Mouse (Mus musculus) embryonic facial prominence, embryonic 15.5 days (tissue): Measurements from ENCODE around the gene Gm10057. TPM values are rescaled to one million over a fixed set of nuclear protein-coding genes. Genes with fewer than 3 reads are reported as not detected.
"Not testable (repeated sequence)": the region's sequence is repeated elsewhere in the genome, so short reads cannot be mapped to it uniquely, and the experiment has no call there.

ENCODE experiments used
- ATAC-seq: fragments of 200-750 bp; cut with Nextera tagmentation; 2 replicates; pipeline ENCODE4 v1.8.0; 2017; ENCODE audit warnings: low read depth, moderate TSS enrichment; ENCODE audit not compliant: insufficient number of reproducible peaks, low FRiP score, low TSS enrichment
- H3K27ac ChIP-seq: fragments of 300-500 bp; sonication (generic); replicated peaks from 2 replicates; pipeline ENCODE4 v1.5.1; 2015; ENCODE audit warnings: mild to moderate bottlenecking, inconsistent platforms
- H3K27me3 ChIP-seq: fragments of 300-500 bp; sonication (generic); 2 replicates; pipeline ENCODE4 v1.6.1; 2015; ENCODE audit warnings: inconsistent platforms
- H3K36me3 ChIP-seq: fragments of 300-500 bp; sonication (generic); 2 replicates; pipeline ENCODE4 v1.6.1; 2015; ENCODE audit warnings: mild to moderate bottlenecking, inconsistent platforms
- H3K4me1 ChIP-seq: fragments of 300-500 bp; sonication (generic); 2 replicates; pipeline ENCODE4 v1.6.1; 2015; ENCODE audit warnings: inconsistent platforms
- H3K4me2 ChIP-seq: fragments of 300-500 bp; sonication (generic); replicated peaks from 2 replicates; pipeline ENCODE4 v1.6.1; 2015; ENCODE audit warnings: mild to moderate bottlenecking, inconsistent platforms
- H3K4me3 ChIP-seq: fragments of 300-500 bp; sonication (generic); replicated peaks from 2 replicates; pipeline ENCODE4 v1.5.1; 2015; ENCODE audit warnings: mild to moderate bottlenecking, inconsistent platforms
- H3K9ac ChIP-seq: fragments of 300-500 bp; sonication (generic); 2 replicates; pipeline ENCODE4 v1.6.1; 2015; ENCODE audit warnings: inconsistent platforms
- H3K9me3 ChIP-seq: fragments of 300-500 bp; sonication (generic); replicated peaks from 2 replicates; pipeline ENCODE4 v1.6.1; 2016; ENCODE audit warnings: inconsistent platforms
- polyA plus RNA-seq: library from polyadenylated mRNA; unstranded; fragments of >200 nt; fragmentation: Nextera tagmentation; extraction: Ambion mirVana; gene quantifications from 2 replicates; pipeline ENCODE4 v1.2.1, GENCODE M21; 2015

The Gm10057 gene
- not detected in 2 replicates for polyA plus RNA-seq

GRCm38 (mm10) chrX:154054939-154055338 lies at the start of gene Gm10057:
TSS of gene Gm10057 (minus strand) at chrX:154055039.
- H3K36me3 ChIP-seq, ATAC-seq, H3K27ac ChIP-seq, H3K4me1 ChIP-seq, H3K9me3 ChIP-seq, H3K4me2 ChIP-seq, H3K4me3 ChIP-seq, H3K9ac ChIP-seq, H3K27me3 ChIP-seq: not testable (repeated sequence)

GRCm38 (mm10) chrX:154033727-154034126 lies 21.1 kb downstream of the Gm10057 start, which contains the start of gene 4921511M17Rik:
TSS of gene 4921511M17Rik (minus strand) at chrX:154033827.
- not testable (repeated sequence) for H3K4me3 ChIP-seq, H3K36me3 ChIP-seq, H3K4me1 ChIP-seq, H3K27me3 ChIP-seq, H3K27ac ChIP-seq, ATAC-seq, H3K9ac ChIP-seq, H3K9me3 ChIP-seq, H3K4me2 ChIP-seq

- not testable (repeated sequence) for H3K4me3 ChIP-seq, ATAC-seq
Observed at GRCm38 (mm10) chrX:154012540-154012939, 42.3 kb downstream of the Gm10057 start, which contains the start of gene Samt1. TSS of gene Samt1 (minus strand) at chrX:154012640.

More at GRCm38 (mm10) chrX:154012540-154012939, 42.3 kb downstream of the Gm10057 start, which contains the start of gene Samt1:
- H3K4me1 ChIP-seq, H3K9me3 ChIP-seq, H3K9ac ChIP-seq, H3K27me3 ChIP-seq, H3K36me3 ChIP-seq, H3K27ac ChIP-seq, H3K4me2 ChIP-seq: not testable (repeated sequence)

Other genes starting within 250 kb of the Gm10057 start
- 20.5 and 21.8 TPM in 2 replicates for gene Spin2c, start 222.8 kb downstream of the Gm10057 start, polyA plus RNA-seq
- gene Samt1, start 42.4 kb downstream of the Gm10057 start, polyA plus RNA-seq: not detected in 2 replicates
- gene 4921511M17Rik, start 21.2 kb downstream of the Gm10057 start, polyA plus RNA-seq: not detected in 2 replicates
- gene Gm15140, start 65.6 kb upstream of the Gm10057 start, polyA plus RNA-seq: not detected in 2 replicates